Mouse (Mus musculus) ES-Bruce4 (cell line): ENCODE measurements around the gene Pprc1. TPM values are rescaled to one million over a fixed set of nuclear protein-coding genes. Genes with fewer than 3 reads are reported as not detected.

Experiments used
- H3K27ac ChIP-seq: 2 replicates; pipeline ENCODE4 v1.5.1; 2012; ENCODE audit warnings: low read length, inconsistent platforms; ENCODE audit not compliant: insufficient read depth
- H3K27me3 ChIP-seq: 2 replicates; pipeline ENCODE4 v1.6.1; 2012; ENCODE audit warnings: mild to moderate bottlenecking, low read length, inconsistent platforms; ENCODE audit not compliant: control insufficient read depth, poor library complexity, insufficient read depth, severe bottlenecking
- H3K36me3 ChIP-seq: 2 replicates; pipeline ENCODE4 v1.6.1; 2012; ENCODE audit warnings: inconsistent platforms, mild to moderate bottlenecking, low read length, moderate library complexity; ENCODE audit not compliant: control insufficient read depth, poor library complexity, insufficient read depth, severe bottlenecking
- H3K4me1 ChIP-seq: one replicate; pipeline ENCODE4 v1.8.1; 2011; ENCODE audit warnings: low read length; ENCODE audit not compliant: control insufficient read depth, insufficient read depth
- H3K4me3 ChIP-seq: 2 replicates; pipeline ENCODE4 v1.5.1; 2011; ENCODE audit warnings: low read depth, mild to moderate bottlenecking, low read length
- H3K9ac ChIP-seq: 2 replicates; pipeline ENCODE4 v1.6.1; 2012; ENCODE audit warnings: low read depth, mild to moderate bottlenecking, inconsistent platforms; ENCODE audit not compliant: poor library complexity, severe bottlenecking
- H3K9me3 ChIP-seq: replicated peaks from 2 replicates; pipeline ENCODE4 v1.6.1; 2012; ENCODE audit warnings: mild to moderate bottlenecking, low read length, inconsistent platforms; ENCODE audit not compliant: control insufficient read depth, poor library complexity, insufficient read depth, severe bottlenecking
- CTCF ChIP-seq: IDR thresholded peaks from one replicate; pipeline ENCODE4 v1.8.1; 2011; ENCODE audit warnings: low read depth, low read length
- EP300 ChIP-seq: IDR thresholded peaks from 2 replicates; pipeline ENCODE4 v1.6.1; 2011; ENCODE audit warnings: low read depth, low read length; ENCODE audit not compliant: insufficient read depth
- POLR2A ChIP-seq: IDR thresholded peaks from one replicate; pipeline ENCODE4 v1.8.1; 2011; ENCODE audit warnings: low read length; ENCODE audit not compliant: insufficient read depth
- polyA plus RNA-seq: library from polyadenylated mRNA; stranded (reverse); fragments of >200 nt; gene quantifications from 2 replicates; pipeline ENCODE4 v1.2.4, GENCODE M21; 2011; ENCODE audit warnings: low read depth; ENCODE audit not compliant: missing spikeins, insufficient read depth, insufficient read length

The Pprc1 gene
- polyA plus RNA-seq, 1 experiment, result 114 TPM

DNA sequence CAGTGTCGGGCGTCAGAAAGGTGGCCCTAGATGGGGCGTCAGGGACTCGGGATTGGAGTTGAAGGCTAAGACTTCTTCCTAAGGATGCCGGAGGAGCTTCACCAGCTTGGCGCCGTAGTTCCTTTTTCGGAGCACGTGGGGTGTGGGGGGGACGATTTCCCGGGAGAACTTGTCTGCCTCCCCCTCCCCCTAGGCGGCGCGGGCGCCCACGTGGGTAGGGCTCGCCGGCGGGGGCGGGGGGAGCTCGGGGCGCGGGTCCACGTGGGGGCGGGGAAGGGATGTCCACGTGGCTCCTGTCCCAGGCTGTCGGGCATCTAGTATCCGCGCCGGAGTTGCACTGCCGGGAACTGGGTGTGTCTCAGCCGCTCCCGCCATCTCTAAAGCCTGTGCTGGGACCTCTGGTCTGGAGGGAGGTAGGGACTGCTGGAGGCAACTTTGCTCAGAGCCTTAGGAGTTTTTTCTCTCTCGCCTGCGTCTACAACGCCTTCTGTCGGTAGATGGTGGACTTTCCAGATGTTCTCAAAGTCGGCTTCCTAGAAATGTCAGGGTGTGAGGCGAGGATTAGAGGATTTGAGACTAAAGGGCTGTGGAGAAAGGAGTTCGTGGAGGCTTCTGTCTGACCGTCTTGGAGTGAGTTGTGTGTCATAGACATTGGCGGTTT lies 12.4 kb downstream of the Pprc1 start:
- Histone ChIP-seq H3K9me3 (no peaks in the 10 kb centered on the region), H3K27me3 (no peaks in the 10 kb centered on the region), H3K27ac (peak overlapping the region; percentile 86), H3K4me1 (peaks cover 2% of the 10 kb centered on the region), H3K4me3 (peak overlapping the region; percentile 89), H3K36me3 (peaks cover 13% of the 10 kb centered on the region), H3K9ac (peak overlapping the region; percentile 96)
- TF ChIP-seq POLR2A (no peak), CTCF (no peak), EP300 (no peak)

DNA sequence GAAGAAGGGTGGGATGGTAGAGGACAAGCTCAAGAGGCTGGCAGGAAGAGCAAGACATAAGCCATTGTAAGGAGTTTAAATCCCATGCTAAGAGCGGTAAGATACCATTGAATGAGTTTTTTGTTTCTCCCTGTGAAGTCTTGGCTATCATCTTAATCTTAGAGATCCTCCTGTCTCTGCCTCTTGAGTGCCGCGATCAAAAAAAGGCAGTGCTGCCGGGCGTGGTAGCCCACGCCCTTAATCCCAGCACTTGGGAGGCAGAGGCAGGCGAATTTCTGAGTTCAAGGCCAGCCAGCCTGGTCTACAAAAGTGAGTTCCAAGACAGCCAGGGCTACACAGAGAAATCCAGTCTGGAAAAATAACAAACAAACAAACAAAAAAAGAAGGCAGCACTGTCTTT lies 13.8 kb downstream of the Pprc1 start:
- Histone ChIP-seq H3K27me3 (no peaks in the 10 kb centered on the region), H3K9me3 (no peaks in the 10 kb centered on the region), H3K9ac (no peak overlapping the region), H3K4me1 (peaks cover 2% of the 10 kb centered on the region), H3K27ac (0 out of 2 replicates have a peak overlapping the region, but pooled peaks have one; percentile 15), H3K36me3 (peaks cover 26% of the 10 kb centered on the region), H3K4me3 (peak overlapping the region; percentile 34)
- TF ChIP-seq EP300 (no peak), CTCF (no peak), POLR2A (no peak)

DNA sequence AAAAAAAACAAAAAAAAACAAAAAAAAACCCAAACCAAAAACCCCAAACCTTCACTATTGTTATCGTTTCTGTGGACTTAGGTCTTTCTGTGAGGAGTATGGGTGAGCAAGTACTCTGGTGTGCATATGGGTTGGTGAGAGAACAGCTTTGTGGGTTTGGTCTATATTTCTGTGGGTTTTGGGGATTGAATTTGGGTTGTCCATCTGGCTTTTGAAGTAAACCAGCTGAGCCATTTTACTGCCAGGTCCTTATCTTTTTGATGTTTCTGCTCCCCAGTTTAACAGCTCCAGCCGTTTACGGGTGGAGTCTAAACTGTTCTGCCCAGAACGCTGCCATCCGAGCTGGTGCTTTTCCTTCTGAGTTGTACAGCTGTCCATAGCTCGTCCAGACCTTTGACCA lies 16.2 kb downstream of the Pprc1 start:
- TF ChIP-seq EP300 (no peak), POLR2A (no peak), CTCF (no peak)
- Histone ChIP-seq H3K9me3 (no peaks in the 10 kb centered on the region), H3K27me3 (no peaks in the 10 kb centered on the region), H3K4me3 (no peak overlapping the region), H3K4me1 (peaks cover 2% of the 10 kb centered on the region), H3K9ac (no peak overlapping the region), H3K27ac (no peak overlapping the region), H3K36me3 (peaks cover 49% of the 10 kb centered on the region)

DNA sequence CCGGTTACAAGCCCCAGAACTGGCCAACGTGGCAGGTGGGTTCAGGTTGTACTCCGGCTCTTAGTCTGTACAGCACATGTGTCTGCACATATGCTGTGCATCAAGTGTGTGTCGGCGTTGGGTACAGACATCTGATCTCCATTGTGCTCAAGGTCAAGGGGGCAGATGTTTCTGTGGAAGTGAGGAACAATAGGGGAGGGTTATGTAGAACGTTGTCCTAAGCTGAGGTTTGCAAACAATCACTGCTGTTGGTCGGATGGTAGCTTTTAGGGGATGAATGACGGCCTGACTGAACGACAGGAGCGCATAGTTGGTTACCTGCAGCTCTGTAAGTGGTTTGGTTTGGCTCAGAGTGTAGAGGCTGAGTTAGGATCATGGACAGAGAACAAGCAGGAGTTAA lies 23.4 kb downstream of the Pprc1 start:
- 0 out of 2 replicates have a peak overlapping the region, but pooled peaks have one; percentile 18 for H3K27ac ChIP-seq
- H3K9ac ChIP-seq, result no peak overlapping the region
- peaks cover 74% of the 10 kb centered on the region for H3K36me3 ChIP-seq
- H3K4me1 ChIP-seq, result peaks cover 2% of the 10 kb centered on the region
- no peak overlapping the region for H3K4me3 ChIP-seq
- TF ChIP-seq EP300 (no peak), POLR2A (no peak), CTCF (no peak)
- no peaks in the 10 kb centered on the region for H3K9me3 ChIP-seq
- no peaks in the 10 kb centered on the region for H3K27me3 ChIP-seq

DNA sequence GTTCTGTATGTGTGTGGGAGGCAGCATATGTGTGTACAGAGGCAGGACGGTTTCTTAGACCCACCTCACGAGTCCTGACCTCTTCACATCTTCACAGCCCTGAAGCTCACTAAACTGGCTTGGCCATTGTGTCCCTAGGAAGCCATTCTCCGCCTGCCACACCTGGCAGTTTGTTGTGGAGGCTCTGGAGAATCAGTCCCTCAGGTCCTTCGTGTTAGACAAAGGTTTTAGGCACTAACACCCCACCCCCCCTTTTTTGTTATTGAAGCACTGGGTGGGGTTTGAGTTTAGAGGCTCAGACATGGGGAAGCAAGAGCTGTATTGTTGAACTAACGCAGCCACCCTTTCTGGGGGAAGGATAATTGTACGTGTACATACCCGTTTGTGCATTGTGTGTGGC lies 28.6 kb downstream of the Pprc1 start:
- Histone ChIP-seq H3K27ac (peak overlapping the region; percentile 98), H3K4me1 (peaks cover 5% of the 10 kb centered on the region), H3K9ac (peak overlapping the region; percentile 33; the same call in 1 of the 2 replicates), H3K36me3 (peaks cover 27% of the 10 kb centered on the region), H3K9me3 (no peaks in the 10 kb centered on the region), H3K4me3 (no peak overlapping the region), H3K27me3 (no peaks in the 10 kb centered on the region)
- TF ChIP-seq POLR2A (no peak), EP300 (peak; percentile 87), CTCF (no peak)

DNA sequence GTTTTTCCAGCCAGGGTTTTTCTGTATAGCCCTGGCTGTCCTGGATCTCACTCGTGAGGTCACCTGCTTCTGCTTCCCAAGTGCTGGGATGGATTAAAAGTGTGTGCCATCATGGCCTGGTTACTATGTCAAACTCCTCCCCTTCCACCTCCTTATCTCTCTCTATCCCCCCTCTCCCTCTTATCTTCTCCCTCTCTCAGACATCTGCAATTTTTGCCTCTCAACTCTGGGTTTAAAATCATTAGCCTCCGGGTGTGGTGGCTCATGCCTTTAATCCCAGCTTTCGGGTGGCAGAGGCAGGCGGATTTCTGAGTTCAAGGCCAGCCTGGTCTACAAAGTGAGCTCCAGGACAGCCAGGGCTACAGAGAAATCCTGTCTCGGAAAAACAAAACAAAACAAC lies 29.6 kb downstream of the Pprc1 start:
- no peaks in the 10 kb centered on the region for H3K27me3 ChIP-seq
- peaks cover 29% of the 10 kb centered on the region for H3K36me3 ChIP-seq
- no peak overlapping the region for H3K4me3 ChIP-seq
- no peaks in the 10 kb centered on the region for H3K9me3 ChIP-seq
- peak overlapping the region; percentile 98 for H3K27ac ChIP-seq
- peaks cover 5% of the 10 kb centered on the region for H3K4me1 ChIP-seq
- TF ChIP-seq EP300 (no peak), CTCF (no peak), POLR2A (no peak)
- peak overlapping the region; percentile 33 for H3K9ac ChIP-seq
